Mouse (Mus musculus) liver, embryonic 14.5 days (tissue): ENCODE measurements around the gene Rcor1. TPM values are rescaled to one million over a fixed set of nuclear protein-coding genes. Genes with fewer than 3 reads are reported as not detected.
A peak's percentile ranks its signal among the peaks of the same experiment; 100 is the strongest.

ENCODE experiments used
- ATAC-seq: fragments of 200-750 bp; cut with Nextera tagmentation; 2 replicates; pipeline ENCODE4 v1.8.0; 2017; ENCODE audit warnings: moderate number of reproducible peaks, mild to moderate bottlenecking, moderate library complexity; ENCODE audit not compliant: insufficient read depth
- DNase-seq, 3 experiments: peaks; one replicate each; pipeline ENCODE4 v3.0.0-alpha.2; 2012 to 2013; ENCODE audit warnings: low read depth in 3 of 3, low spot score in 3 of 3
- H3K27ac ChIP-seq: fragments of 300-500 bp; sonication (generic); 2 replicates; pipeline ENCODE4 v1.5.1; 2014; ENCODE audit warnings: moderate library complexity, mild to moderate bottlenecking, control low read depth, inconsistent platforms
- H3K27me3 ChIP-seq: fragments of 300-500 bp; sonication (generic); 2 replicates; pipeline ENCODE4 v1.6.1; 2014; ENCODE audit warnings: mild to moderate bottlenecking, low read length, moderate library complexity; ENCODE audit not compliant: control insufficient read depth, insufficient read depth
- H3K36me3 ChIP-seq: fragments of 300-500 bp; sonication (generic); replicated peaks from 2 replicates; pipeline ENCODE4 v1.6.1; 2014; ENCODE audit warnings: low read depth; ENCODE audit not compliant: control insufficient read depth, insufficient read depth
- H3K4me1 ChIP-seq, 2 experiments: fragments of 200-500 bp in 1 of 2; fragments of 300-500 bp in 1 of 2; sonication (generic) in 1 of 2; replicated peaks; 2 replicates each; pipeline ENCODE4 v1.6.1; 2012 to 2014; ENCODE audit warnings: antibody characterized with exemption in 1 of 2, inconsistent platforms in 1 of 2, low read length in 1 of 2; ENCODE audit not compliant: control insufficient read depth in 2 of 2, insufficient read depth in 2 of 2
- H3K4me2 ChIP-seq: fragments of 300-500 bp; sonication (generic); 2 replicates; pipeline ENCODE4 v1.6.1; 2014; ENCODE audit warnings: low read depth, mild to moderate bottlenecking, control low read depth, moderate library complexity
- H3K4me3 ChIP-seq, 2 experiments: fragments of 200-500 bp in 1 of 2; fragments of 300-500 bp in 1 of 2; sonication (generic) in 1 of 2; 2 replicates each; pipeline ENCODE4 v1.5.1; 2012 to 2014; ENCODE audit warnings: low read depth in 2 of 2, low read length in 2 of 2, mild to moderate bottlenecking in 2 of 2, control low read depth in 1 of 2, inconsistent platforms in 1 of 2, moderate library complexity in 1 of 2; ENCODE audit not compliant: insufficient read depth in 1 of 2
- H3K9ac ChIP-seq: fragments of 300-500 bp; sonication (generic); replicated peaks from 2 replicates; pipeline ENCODE4 v1.6.1; 2014; ENCODE audit warnings: mild to moderate bottlenecking, control low read depth, moderate library complexity
- H3K9me3 ChIP-seq: fragments of 300-500 bp; sonication (generic); 2 replicates; pipeline ENCODE4 v1.6.1; 2016; ENCODE audit warnings: low read length, mixed read lengths; ENCODE audit not compliant: control insufficient read depth
- CTCF ChIP-seq: IDR thresholded peaks from 2 replicates; pipeline ENCODE4 v1.5.1; 2016; ENCODE audit warnings: antibody characterized with exemption, low read depth, control low read depth
- EP300 ChIP-seq: IDR thresholded peaks from 2 replicates; pipeline ENCODE4 v1.6.1; 2016; ENCODE audit warnings: antibody characterized with exemption, low read depth
- WGBS: fragments of 180-500 bp; shearing (Covaris S2); extraction: QIAGEN DNeasy Blood & Tissue Kit; methylation state at CpG from one replicate; pipeline ENCODE4 v1.1.7; 2014; ENCODE audit not compliant: insufficient replicate concordance; 5-methylcytosine and 5-hydroxymethylcytosine counted together
- polyA plus RNA-seq, 2 experiments: library from polyadenylated mRNA; depleted of rRNA in 1 of 2; stranded (reverse) in 1 of 2; unstranded in 1 of 2; fragments of >200 nt; fragmentation: Nextera tagmentation in 1 of 2; extraction: Ambion mirVana in 1 of 2; gene quantifications; 2 replicates each; pipeline versions ENCODE4 v1.2.1 to v1.2.3; 2012 to 2014

The Rcor1 gene
- polyA plus RNA-seq, 2 experiments, result 5.8 to 9.1 TPM

- no peak overlapping the region for H3K27ac ChIP-seq
- WGBS, result 44% methylated on average over 1 of the region's 1 CpGs
- no peaks in the 10 kb centered on the region for H3K36me3 ChIP-seq
- no peak overlapping the region for H3K4me3 ChIP-seq
- H3K27me3 ChIP-seq, result no peaks in the 10 kb centered on the region
- TF ChIP-seq EP300 (no peak), CTCF (no peak)
- no peak for ATAC-seq
- H3K9me3 ChIP-seq, result no peaks in the 10 kb centered on the region
- H3K4me2 ChIP-seq, result no peak overlapping the region
- H3K4me1 ChIP-seq, result peaks cover 0 to 3% of the 10 kb centered on the region in 2 experiments; a peak in 1 of 4 replicates
- DNase-seq, result no peak
- H3K9ac ChIP-seq, result no peak overlapping the region
These were observed 18.0 kb upstream of the Rcor1 start for GRCm38 (mm10) chr12:111021138-111021537.

GRCm38 (mm10) chr12:111021577-111021976 lies 17.6 kb upstream of the Rcor1 start:
- Histone ChIP-seq H3K4me1 (peaks cover 0 to 3% of the 10 kb centered on the region in 2 experiments; a peak in 1 of 4 replicates), H3K4me2 (no peak overlapping the region), H3K27me3 (no peaks in the 10 kb centered on the region), H3K4me3 (no peak overlapping the region), H3K36me3 (no peaks in the 10 kb centered on the region), H3K9me3 (no peaks in the 10 kb centered on the region), H3K9ac (no peak overlapping the region), H3K27ac (no peak overlapping the region)
- 37% methylated on average over 3 of the region's 3 CpGs for WGBS
- TF ChIP-seq CTCF, result no peak
- TF ChIP-seq EP300, result no peak
- ATAC-seq (no peak), DNase-seq (no peak)

GRCm38 (mm10) chr12:111028176-111029167 lies 10.7 kb upstream of the Rcor1 start:
- whole genome bisulfite sequencing, result 19% methylated on average over 19 of the region's 19 CpGs
- TF ChIP-seq EP300 (peak; percentile 61; the same call in 1 of the 2 replicates), CTCF (no peak)
- H3K9me3 ChIP-seq, result no peaks in the 10 kb centered on the region
- peaks cover 24 to 28% of the 10 kb centered on the region in 2 experiments for H3K4me1 ChIP-seq
- ATAC-seq (peak; percentile 88), DNase-seq (peak; percentile 57 to 63 (median 59))
- H3K4me3 ChIP-seq, result peak overlapping the region; percentile 64 to 71
- no peaks in the 10 kb centered on the region for H3K27me3 ChIP-seq
- peak overlapping the region; percentile 80 for H3K9ac ChIP-seq
- no peaks in the 10 kb centered on the region for H3K36me3 ChIP-seq
- H3K27ac ChIP-seq, result peak overlapping the region; percentile 47
- H3K4me2 ChIP-seq, result peak overlapping the region; percentile 86

- Histone ChIP-seq H3K9me3 (no peaks in the 10 kb centered on the region), H3K4me1 (peaks cover 24 to 28% of the 10 kb centered on the region in 2 experiments), H3K27me3 (no peaks in the 10 kb centered on the region), H3K36me3 (no peaks in the 10 kb centered on the region), H3K9ac (peak overlapping the region; percentile 80), H3K4me2 (peak overlapping the region; percentile 86), H3K27ac (peak overlapping the region; percentile 47), H3K4me3 (peak overlapping the region; percentile 64 to 71)
- WGBS, result 17% methylated on average over 7 of the region's 7 CpGs
- ATAC-seq, result peak; percentile 41; the same call in 1 of the 2 replicates
- TF ChIP-seq EP300 (no peak), CTCF (no peak)
- no peak for DNase-seq
These were observed 9.8 kb upstream of the Rcor1 start for GRCm38 (mm10) chr12:111029291-111029890.

GRCm38 (mm10) chr12:111032839-111033238 lies 6.3 kb upstream of the Rcor1 start:
- Histone ChIP-seq H3K9ac (no peak overlapping the region), H3K27ac (no peak overlapping the region), H3K4me1 (peaks cover 44 to 52% of the 10 kb centered on the region in 2 experiments), H3K36me3 (no peaks in the 10 kb centered on the region), H3K4me2 (peak overlapping the region; percentile 11; the same call in 1 of the 2 replicates), H3K4me3 (no peak overlapping the region), H3K27me3 (no peaks in the 10 kb centered on the region), H3K9me3 (no peaks in the 10 kb centered on the region)
- no peak for ATAC-seq
- no peak for DNase-seq
- TF ChIP-seq EP300 (no peak), CTCF (no peak)
- 53% methylated on average over 5 of the region's 5 CpGs for WGBS
